39 mouse cellular contexts compared by ENCODE assay signal in the genomic region with DNA sequence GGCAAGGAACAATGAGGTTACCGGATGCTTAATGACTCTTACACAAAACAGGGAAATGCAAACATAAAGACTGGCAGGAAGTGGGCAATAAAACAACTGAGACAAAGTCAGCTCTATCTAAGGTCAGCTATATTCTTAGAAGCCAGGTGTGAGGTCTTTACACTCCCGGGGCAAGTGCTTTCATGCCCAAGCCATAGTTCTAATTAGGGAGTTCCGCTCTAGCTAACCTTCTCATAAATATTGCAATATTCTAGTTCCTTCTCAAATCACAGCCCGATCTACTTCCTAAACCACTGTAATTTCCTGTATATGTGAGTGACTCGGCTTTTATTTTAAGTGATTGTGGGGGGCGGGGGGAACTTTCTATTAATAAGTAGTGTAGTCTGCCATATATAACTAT. TPM values are rescaled to one million over a fixed set of nuclear protein-coding genes. Genes with fewer than 3 reads are reported as not detected.
"Had no signal": no experiment of that assay in that cellular context is flagged by ENCODE, and none has a peak within 500 bp of the region (broad histone marks: within the 10 kb centered on the region; RNA-seq: fewer than 3 reads in every experiment).

No protein-coding gene starts in this region.

RNA-seq across cellular contexts. Expression of gene Rnase2b, which starts 1.3 kb away (rescaled TPM):
- total RNA-seq: left cerebral cortex, adult 2 months; left cerebral cortex, adult 8-10 months; left cerebral cortex, postnatal 10 days; left cerebral cortex, postnatal 14 days; left cerebral cortex, postnatal 25 days; left cerebral cortex, postnatal 36 days; left cerebral cortex, postnatal 4 days; megakaryocyte progenitor cell, adult 5-6 weeks; megakaryocyte-erythroid progenitor cell, adult 5-6 weeks; midbrain, postnatal 0 days; monocyte, adult 5-6 weeks had no signal
- polyA plus RNA-seq: limb, embryonic 10.5 days; limb, embryonic 11.5 days; limb, embryonic 12.5 days; limb, embryonic 13.5 days; limb, embryonic 14.5 days; limb, embryonic 15.5 days; liver, embryonic 11.5 days; liver, embryonic 12.5 days; liver, embryonic 13.5 days; liver, embryonic 14.5 days; liver, embryonic 15.5 days; liver, embryonic 16.5 days; liver, postnatal 0 days; lung, embryonic 15.5 days; lung, embryonic 16.5 days; midbrain, embryonic 10.5 days; midbrain, embryonic 11.5 days; midbrain, embryonic 12.5 days; midbrain, embryonic 13.5 days; midbrain, embryonic 14.5 days; midbrain, embryonic 15.5 days; midbrain, embryonic 16.5 days; midbrain, postnatal 0 days; myocyte; neural tube, embryonic 11.5 days; neural tube, embryonic 12.5 days had no signal

RNA-seq across cellular contexts. Expression of gene Rnase1, which starts 16.7 kb away (rescaled TPM):
- total RNA-seq: left cerebral cortex, postnatal 10 days; megakaryocyte progenitor cell, adult 5-6 weeks; megakaryocyte, adult 5-6 weeks; megakaryocyte-erythroid progenitor cell, adult 5-6 weeks; monocyte, adult 5-6 weeks had no signal
- polyA plus RNA-seq: limb, embryonic 12.5 days; liver, embryonic 11.5 days; liver, embryonic 12.5 days; liver, embryonic 13.5 days; liver, embryonic 14.5 days; midbrain, embryonic 10.5 days; midbrain, embryonic 11.5 days; midbrain, embryonic 12.5 days; midbrain, embryonic 13.5 days; midbrain, embryonic 14.5 days; midbrain, embryonic 15.5 days had no signal

RNA-seq across cellular contexts. Expression of gene Ang2, which starts 35.6 kb away (rescaled TPM):
- total RNA-seq: left cerebral cortex, adult 2 months; left cerebral cortex, postnatal 10 days; left cerebral cortex, postnatal 14 days; left cerebral cortex, postnatal 25 days; left cerebral cortex, postnatal 36 days; left cerebral cortex, postnatal 4 days; megakaryocyte progenitor cell, adult 5-6 weeks; megakaryocyte, adult 5-6 weeks; megakaryocyte-erythroid progenitor cell, adult 5-6 weeks; midbrain, postnatal 0 days; monocyte, adult 5-6 weeks had no signal
- polyA plus RNA-seq: limb, embryonic 10.5 days; limb, embryonic 11.5 days; limb, embryonic 12.5 days; limb, embryonic 13.5 days; limb, embryonic 14.5 days; limb, embryonic 15.5 days; liver, embryonic 11.5 days; liver, embryonic 12.5 days; liver, embryonic 13.5 days; liver, embryonic 14.5 days; liver, embryonic 15.5 days; liver, embryonic 16.5 days; liver, postnatal 0 days; lung, adult 2 months; lung, embryonic 15.5 days; lung, embryonic 16.5 days; lung, postnatal 0 days; midbrain, embryonic 10.5 days; midbrain, embryonic 11.5 days; midbrain, embryonic 12.5 days; midbrain, embryonic 13.5 days; midbrain, embryonic 14.5 days; midbrain, embryonic 15.5 days; midbrain, embryonic 16.5 days; midbrain, postnatal 0 days; neural tube, embryonic 11.5 days; neural tube, embryonic 12.5 days had no signal

RNA-seq across cellular contexts. Expression of gene Rnase6, which starts 39.6 kb away (rescaled TPM):
- total RNA-seq: left cerebral cortex, postnatal 10 days; left cerebral cortex, postnatal 14 days had no signal
- polyA plus RNA-seq: limb, embryonic 10.5 days had no signal

RNA-seq across cellular contexts. Expression of gene Ear14, which starts 39.9 kb away (rescaled TPM):
- total RNA-seq: left cerebral cortex, adult 2 months; left cerebral cortex, adult 8-10 months; left cerebral cortex, postnatal 10 days; left cerebral cortex, postnatal 14 days; left cerebral cortex, postnatal 25 days; left cerebral cortex, postnatal 36 days; left cerebral cortex, postnatal 4 days; megakaryocyte progenitor cell, adult 5-6 weeks; megakaryocyte, adult 5-6 weeks; megakaryocyte-erythroid progenitor cell, adult 5-6 weeks; midbrain, postnatal 0 days; monocyte, adult 5-6 weeks had no signal
- polyA plus RNA-seq: limb, embryonic 10.5 days; limb, embryonic 11.5 days; limb, embryonic 12.5 days; limb, embryonic 13.5 days; limb, embryonic 14.5 days; limb, embryonic 15.5 days; liver, embryonic 11.5 days; liver, embryonic 12.5 days; liver, embryonic 13.5 days; liver, embryonic 14.5 days; liver, embryonic 15.5 days; liver, embryonic 16.5 days; liver, postnatal 0 days; lung, adult 2 months; lung, embryonic 15.5 days; lung, embryonic 16.5 days; lung, postnatal 0 days; midbrain, embryonic 10.5 days; midbrain, embryonic 11.5 days; midbrain, embryonic 12.5 days; midbrain, embryonic 13.5 days; midbrain, embryonic 14.5 days; midbrain, embryonic 15.5 days; midbrain, embryonic 16.5 days; midbrain, postnatal 0 days; myocyte; neural tube, embryonic 11.5 days; neural tube, embryonic 12.5 days had no signal
